Mouse (Mus musculus) C3H10T1/2 (cell line): ENCODE results near the gene A830018L16Rik. TPM values are rescaled to one million over a fixed set of nuclear protein-coding genes. Genes with fewer than 3 reads are reported as not detected.

ENCODE experiments used
- polyA plus RNA-seq, 2 experiments: library from polyadenylated mRNA; unstranded; fragments of >200 nt; fragmentation: generic; extraction: Trizol; gene quantifications; one replicate each; pipeline ENCODE4 v1.2.1; 2012; ENCODE audit warnings: missing spikeins in 2 of 2

The A830018L16Rik gene
- polyA plus RNA-seq: not detected

DNA sequence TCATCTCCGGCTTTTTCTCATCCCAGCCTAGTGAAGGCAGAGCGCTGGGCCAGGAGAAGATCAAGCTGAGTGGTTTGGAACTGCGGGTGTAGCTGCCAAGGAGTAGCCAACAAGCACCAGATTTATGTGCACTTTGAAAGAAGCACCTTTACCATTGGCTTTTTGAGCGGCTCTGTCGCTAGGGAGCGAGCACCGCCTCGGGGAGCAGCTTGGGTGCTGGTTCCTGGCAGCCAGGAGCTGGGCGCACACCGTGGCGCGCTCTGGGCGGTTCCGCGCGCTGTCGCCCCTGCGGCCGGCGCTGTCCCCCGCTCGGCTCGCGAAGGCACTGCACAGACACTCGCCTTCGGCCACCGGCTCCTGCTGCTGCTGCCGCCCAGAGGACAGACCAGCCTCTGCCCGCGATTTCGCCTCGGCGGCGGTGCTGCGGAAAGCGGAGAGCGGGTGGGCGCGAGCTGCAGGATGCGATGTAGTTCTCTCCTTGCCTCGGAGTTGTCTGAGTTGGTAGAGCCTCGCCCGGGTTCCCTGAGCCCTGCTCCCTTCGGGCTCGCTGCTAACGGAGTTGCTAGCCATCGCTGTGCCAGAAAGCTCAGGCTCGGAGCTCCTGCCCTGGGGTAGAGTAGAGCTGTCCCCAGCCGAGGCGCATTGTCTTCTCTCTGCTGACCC is at the start of gene A830018L16Rik:
Gene A830018L16Rik, plus strand, starts transcription at position 212 of the 663 bp plus-strand sequence.

